Mouse (Mus musculus) G1E (cell line): Measurements from ENCODE around the gene Gm10147. TPM values are rescaled to one million over a fixed set of nuclear protein-coding genes. Genes with fewer than 3 reads are reported as not detected.
"Not testable (repeated sequence)": the region's sequence is repeated elsewhere in the genome, so short reads cannot be mapped to it uniquely, and the experiment has no call there.

ENCODE experiments used
- ATAC-seq: 2 replicates; pipeline ENCODE4 v1.8.0; 2016; ENCODE audit warnings: mild to moderate bottlenecking; ENCODE audit not compliant: insufficient number of reproducible peaks, poor library complexity, low FRiP score, severe bottlenecking; ENCODE audit errors: extremely low read depth
- DNase-seq: peaks from one replicate; pipeline ENCODE4 v3.0.0; 2012; ENCODE audit warnings: low spot score
- H3K27me3 ChIP-seq: 2 replicates; pipeline ENCODE4 v1.6.1; 2012; ENCODE audit warnings: mild to moderate bottlenecking, low read length, inconsistent platforms; ENCODE audit not compliant: insufficient read depth
- H3K36me3 ChIP-seq: replicated peaks from 2 replicates; pipeline ENCODE3; 2012; ENCODE audit warnings: mild to moderate bottlenecking, inconsistent platforms
- H3K4me1 ChIP-seq: 2 replicates; pipeline ENCODE4 v1.6.1; 2012; ENCODE audit warnings: low read depth, low read length, inconsistent platforms, mixed read lengths; ENCODE audit not compliant: insufficient read depth
- H3K4me3 ChIP-seq: 2 replicates; pipeline ENCODE4 v1.5.1; 2012; ENCODE audit warnings: low read depth, mild to moderate bottlenecking, inconsistent platforms, low read length, moderate library complexity, mixed read lengths
- H3K9me3 ChIP-seq: replicated peaks from 2 replicates; pipeline ENCODE4 v1.6.1; 2012; ENCODE audit warnings: inconsistent platforms
- polyA plus RNA-seq: library from polyadenylated mRNA; stranded (reverse); fragments of >175 nt; gene quantifications from 2 replicates; pipeline ENCODE4 v1.2.3, GENCODE M21; 2012
- total RNA-seq, 2 experiments: library from RNA; stranded (forward) in 1 of 2; stranded (reverse) in 1 of 2; fragments of 200-1000 nt in 1 of 2; fragments of >200 nt in 1 of 2; fragmentation: Nextera tagmentation in 1 of 2; gene quantifications; 2 replicates each; pipeline ENCODE4 v1.2.3; 2014 to 2017

The Gm10147 gene
- total RNA-seq (2014; fragmentation: Nextera tagmentation) (not detected in 2 replicates), total RNA-seq (2017) (not detected in 2 replicates), polyA plus RNA-seq (not detected in 2 replicates)

DNA sequence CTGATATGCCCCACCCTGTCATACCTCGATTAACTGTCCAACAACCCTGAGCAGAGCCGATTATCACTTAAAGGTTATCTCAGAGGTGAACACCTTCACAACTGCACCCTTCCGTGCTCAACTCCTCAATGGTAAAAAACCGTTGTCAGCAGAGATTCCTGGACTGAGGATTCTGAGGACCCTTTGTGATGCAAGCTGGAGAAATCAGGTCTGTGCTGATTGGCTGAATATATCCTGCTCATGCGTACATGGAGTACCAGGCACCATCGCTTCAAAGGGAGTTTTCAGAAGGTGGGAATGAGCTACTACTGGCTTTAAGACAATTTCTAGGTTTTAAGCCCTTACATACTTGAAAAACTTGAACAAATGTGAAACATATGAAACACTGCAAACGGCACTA lies at the start of gene Gm10147:
Gene Gm10147 (minus strand): TSS at position 101 of the 400 bp plus-strand sequence.
- not testable (repeated sequence) for H3K4me1 ChIP-seq, ATAC-seq, DNase-seq, H3K9me3 ChIP-seq, H3K36me3 ChIP-seq, H3K27me3 ChIP-seq, H3K4me3 ChIP-seq
